Mouse (Mus musculus) layer of hippocampus, adult 11-12 months (tissue): ENCODE measurements around the gene Adcy5.
A peak's percentile ranks its signal among the peaks of the same experiment; 100 is the strongest.

ENCODE experiments used
- DNase-seq: peaks from one replicate; pipeline ENCODE4 v3.0.0; 2022; ENCODE audit warnings: low spot score

The Adcy5 gene

DNA sequence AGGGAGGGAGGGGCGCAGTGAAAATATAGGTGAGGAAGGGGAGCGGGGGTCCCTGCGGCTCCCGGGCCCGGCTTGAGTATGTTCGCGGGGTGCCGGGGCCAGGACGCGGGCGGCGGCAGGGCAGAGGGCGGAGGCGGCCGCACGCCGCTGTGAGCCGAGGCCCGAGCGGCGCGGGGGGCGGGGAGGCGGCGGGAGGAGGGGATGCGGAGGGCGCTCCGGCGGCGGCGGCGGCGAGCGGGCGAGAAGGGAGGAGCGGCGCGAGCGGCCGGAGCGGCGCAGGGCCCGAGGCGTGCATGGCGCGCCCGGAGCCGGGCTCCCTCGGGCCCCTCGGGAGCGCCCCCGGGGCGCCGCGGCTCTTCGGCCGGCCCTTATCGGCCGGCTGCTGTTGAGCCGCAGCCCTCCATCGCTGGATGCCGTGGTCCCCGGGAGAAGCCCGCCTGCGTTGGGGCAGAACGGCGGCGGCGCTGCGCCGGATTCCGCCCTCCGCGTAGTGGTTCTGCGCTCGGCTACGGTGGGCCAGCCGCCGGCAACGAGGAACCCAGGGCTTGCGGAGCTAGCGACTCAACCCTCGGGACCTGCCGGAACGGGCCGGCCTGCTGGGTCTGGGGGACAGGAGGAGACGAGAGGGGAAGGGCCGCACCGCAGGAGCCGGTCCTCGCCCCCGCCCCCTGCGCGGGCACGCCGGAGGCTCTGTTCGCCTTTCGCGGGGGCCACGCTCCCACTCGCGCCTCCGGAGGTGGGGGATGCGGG, at the start of gene Adcy5:
Gene Adcy5 (plus strand): TSS at position 237 of the 750 bp plus-strand sequence.
- DNase-seq, result no peak

DNA sequence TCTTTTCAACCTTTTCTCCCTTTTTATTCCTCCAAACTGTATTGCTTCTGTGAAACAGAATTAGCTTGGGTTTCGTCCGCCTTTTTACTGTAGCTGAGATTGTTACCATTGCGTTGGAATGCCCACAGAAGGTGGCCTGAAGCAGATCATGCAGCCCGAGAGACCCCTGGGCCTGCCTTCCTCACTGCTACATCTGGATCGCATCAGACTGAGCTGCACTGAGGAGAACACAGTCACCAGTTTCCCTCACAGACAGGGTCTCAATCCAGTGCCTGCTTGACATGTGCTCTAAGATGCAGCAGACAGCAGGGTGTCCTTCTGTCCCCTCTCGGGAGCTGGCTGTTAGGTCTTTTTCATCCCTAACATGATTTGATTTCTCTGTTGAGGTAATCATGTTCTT, 46.7 kb upstream of the Adcy5 start:
- no peak for DNase-seq

DNA sequence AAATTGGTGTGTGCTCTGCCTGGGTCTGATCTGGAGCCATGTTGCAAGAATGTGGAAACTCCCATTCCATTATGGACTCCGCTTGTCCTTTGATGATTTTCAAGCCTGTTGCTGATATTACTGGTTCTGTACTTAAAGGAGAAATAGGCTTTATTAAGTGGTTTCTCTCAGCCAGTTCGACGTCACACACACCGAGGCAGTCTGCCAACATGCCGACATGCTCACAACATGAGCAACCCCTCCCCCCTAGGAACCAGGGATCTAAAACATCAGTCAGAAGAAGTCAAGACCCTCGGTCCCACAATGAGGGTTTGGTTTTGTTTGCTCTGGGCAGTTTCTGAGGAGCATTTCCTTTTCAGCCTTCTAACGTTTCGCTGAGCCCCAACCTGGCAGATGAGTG, 45.5 kb upstream of the Adcy5 start:
- DNase-seq, result no peak

DNA sequence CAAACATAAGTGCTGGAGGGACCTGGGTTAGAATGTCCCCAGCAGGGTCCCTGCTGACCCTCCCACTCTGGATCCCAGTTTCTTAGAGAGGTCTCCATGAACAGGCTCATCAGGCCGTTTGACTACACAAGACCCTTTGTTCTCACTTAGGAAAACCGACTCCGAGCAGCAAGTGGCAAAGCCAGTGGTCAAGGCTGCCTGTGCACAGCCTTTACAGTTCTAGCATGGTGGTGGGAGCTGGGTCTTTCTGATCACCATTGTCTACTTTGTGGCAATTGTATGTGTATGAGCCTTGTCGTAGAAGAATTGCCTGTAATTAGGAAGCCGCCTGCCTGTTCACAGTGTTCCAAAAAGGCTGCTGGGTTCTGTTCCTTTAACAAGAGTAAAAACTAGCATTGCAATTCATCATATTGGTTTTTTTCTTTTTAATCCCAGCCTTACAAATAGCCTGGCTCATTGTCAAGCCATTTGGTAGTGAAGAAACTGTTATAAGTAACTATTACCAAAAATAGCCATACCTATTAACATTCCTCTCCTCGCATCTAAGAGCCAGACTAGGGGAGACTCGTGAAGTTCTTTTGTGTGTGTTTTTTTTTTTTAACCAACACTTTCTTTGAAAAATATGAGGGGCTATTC, 44.9 kb upstream of the Adcy5 start:
- DNase-seq, result no peak

- DNase-seq, result peak; percentile 86
Observed at GRCm38 (mm10) chr16:35110410-35111142, 44.1 kb upstream of the Adcy5 start.

DNA sequence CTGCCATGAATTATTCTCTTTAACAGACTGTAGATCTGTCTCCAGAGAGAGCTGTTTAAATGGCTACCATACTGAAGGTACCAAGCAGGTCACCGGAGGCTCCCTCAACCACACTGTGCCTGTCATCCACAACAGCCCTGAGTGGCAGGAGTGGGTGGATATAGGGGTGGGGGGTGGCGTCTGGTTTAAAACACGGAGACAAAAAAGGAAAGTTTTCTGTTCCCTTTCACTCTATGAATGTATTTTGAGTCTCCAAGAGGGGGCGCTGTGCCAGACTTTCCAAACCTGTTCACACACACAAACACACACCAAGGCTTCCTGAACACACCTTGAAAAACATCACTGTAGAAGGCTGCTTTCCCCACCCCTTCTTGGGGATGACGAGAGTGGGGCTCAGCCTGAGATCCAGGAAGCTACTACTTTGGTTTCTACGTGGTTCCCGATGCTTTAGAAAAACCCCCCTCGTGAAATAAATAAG, 43.5 kb upstream of the Adcy5 start:
- peak; percentile 33 for DNase-seq

DNA sequence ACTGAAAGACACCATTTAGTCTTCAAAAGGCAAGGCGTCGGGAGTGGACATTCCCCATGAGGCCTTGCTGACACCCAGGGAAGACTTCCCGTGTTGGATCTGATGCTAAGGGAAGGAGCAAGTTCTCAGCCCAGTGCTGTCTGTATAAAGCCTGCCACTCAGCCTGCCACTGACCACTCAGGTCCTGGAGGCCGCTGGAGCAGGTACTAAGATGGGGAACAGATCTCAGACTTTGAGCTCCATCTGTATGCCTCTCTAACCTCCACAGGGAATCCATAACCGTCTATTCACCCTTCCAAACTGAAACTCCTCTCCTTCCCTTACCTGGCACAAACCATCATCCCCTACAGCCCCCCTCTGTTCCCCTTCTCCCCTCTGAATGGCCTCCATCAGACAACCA, 41.2 kb upstream of the Adcy5 start:
- no peak for DNase-seq

DNA sequence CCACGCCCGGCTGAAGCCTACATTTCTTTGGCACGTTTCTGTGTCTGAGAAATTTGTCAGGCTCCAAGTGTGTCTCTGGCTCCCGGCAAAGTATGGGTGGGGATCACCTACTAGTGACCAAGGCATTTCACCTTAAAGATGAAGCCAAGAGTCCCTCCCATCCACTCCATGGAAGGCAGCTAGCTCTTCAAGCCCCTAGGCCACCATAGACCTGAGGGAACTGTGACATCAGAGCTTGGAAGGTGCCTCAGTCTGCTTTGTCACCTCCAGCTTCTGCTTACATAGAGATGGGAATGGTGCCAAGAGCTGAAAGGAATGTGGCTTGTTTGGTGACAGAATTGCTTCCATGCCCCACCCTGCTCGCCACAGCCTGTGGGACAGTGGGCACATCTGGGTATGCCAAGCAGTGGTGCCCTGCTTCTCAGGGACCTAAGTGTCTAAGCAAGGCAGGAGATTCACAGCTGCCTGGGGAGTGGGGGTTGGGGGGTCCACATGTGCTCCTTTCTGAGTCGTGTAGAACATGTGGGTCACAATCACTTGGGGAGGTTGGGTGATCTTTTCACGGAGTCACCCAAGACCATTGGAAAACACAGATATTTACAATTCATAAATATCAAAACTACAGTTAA, 38.2 kb upstream of the Adcy5 start:
- no peak for DNase-seq

DNA sequence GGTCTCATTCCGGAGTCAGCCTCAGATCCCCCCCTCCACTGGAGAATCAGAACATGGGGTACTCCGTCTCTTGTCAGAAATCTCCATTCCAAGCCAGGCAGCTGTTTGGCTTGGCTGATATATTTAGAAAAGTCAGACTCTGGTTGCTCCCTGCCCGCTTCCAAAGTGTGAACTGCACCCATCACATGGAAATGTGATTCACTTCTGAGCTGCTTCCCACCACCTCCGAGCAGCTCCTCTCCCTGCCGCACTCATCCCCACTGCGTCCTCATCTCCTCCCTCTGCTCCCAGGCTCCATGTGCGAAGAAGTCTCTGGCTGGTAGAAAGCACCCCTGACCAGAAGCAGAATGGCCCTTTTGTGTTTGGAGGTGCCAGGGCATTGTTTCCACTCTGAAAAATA, 37.2 kb upstream of the Adcy5 start:
- no peak for DNase-seq

GRCm38 (mm10) chr16:35120603-35121002, 34.1 kb upstream of the Adcy5 start:
- DNase-seq, result no peak

DNA sequence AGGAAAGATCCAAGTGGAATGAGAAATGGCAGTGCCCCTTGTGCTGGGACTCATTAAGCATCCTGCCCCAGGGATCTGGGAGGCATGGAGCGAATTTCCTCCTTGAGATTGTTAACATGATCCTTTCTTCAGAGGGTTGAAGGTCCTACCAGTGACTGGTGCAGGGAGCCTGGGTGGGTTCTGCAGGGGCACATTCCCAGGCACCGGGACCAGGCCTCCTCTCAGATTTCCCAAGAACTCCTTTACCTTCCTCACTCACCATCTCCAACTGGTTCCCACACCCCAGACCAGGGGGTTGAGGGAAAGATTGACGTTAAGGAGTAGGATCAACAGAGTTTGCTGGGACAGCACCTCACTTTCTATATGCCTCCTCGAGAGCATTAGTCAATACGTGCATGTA, 27.4 kb upstream of the Adcy5 start:
- no peak for DNase-seq

- DNase-seq, result no peak
Observed at GRCm38 (mm10) chr16:35130172-35130571, 24.5 kb upstream of the Adcy5 start.

- no peak for DNase-seq
Observed at GRCm38 (mm10) chr16:35139416-35139815, 15.3 kb upstream of the Adcy5 start.

GRCm38 (mm10) chr16:35139873-35140619, 14.6 kb upstream of the Adcy5 start:
- DNase-seq, result no peak

GRCm38 (mm10) chr16:35140620-35140975, 14.1 kb upstream of the Adcy5 start:
- no peak for DNase-seq

DNA sequence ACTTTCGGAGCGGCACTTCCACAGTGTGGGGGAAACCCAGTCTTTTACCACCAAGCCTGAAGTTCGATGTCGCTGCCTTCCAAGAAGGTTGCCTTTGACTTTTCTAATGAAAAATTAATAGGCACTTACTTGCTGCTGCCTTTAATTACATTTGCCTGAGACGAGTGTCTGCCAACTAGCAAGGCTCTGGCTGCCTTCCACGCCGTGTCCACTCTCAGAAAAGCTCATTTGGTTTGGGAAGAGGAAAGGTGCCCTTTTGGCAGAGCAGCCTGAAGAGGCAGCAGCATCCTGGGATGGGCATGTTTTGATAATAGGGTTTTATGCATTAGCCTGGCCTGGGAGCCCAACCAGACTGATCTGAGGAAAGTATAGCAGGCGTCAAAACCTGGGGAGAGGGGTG, 12.8 kb upstream of the Adcy5 start:
- no peak for DNase-seq

- DNase-seq, result no peak
Observed at GRCm38 (mm10) chr16:35146153-35146552, 8.5 kb upstream of the Adcy5 start.

DNA sequence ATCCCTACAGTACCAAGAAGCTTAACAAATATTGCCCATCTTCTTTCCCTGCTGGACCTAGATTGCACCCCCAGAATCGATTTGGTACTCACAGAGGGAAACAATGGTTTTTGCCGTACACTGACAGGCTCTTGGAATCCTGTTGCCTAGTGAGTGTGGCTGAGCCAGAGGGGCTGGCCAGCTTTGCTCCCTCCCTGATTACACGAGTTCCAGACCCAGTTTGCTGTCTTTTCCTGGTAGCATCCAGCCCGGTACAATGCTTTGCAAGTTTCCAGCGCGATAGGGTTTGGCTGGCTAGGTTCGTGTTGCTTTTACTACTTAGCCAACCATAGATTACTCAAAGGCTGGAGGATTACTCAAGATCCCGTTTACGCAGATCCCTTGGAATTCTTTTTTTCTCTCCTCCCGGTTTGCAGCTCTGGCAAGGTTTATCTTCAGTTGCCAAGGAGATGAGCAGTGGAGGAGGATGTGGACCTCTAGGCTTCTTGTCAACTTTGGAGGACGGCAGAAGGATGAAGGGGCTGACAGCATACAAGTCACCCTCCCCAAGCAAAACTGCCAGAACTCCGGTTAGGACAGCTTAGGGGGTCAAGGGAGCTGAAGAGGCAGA, 1.4 kb upstream of the Adcy5 start:
- no peak for DNase-seq

GRCm38 (mm10) chr16:35154245-35154640, 434 bp upstream of the Adcy5 start:
- DNase-seq, result peak; percentile 70

GRCm38 (mm10) chr16:35155391-35156305, 971 bp downstream of the Adcy5 start:
- peak; percentile 63 for DNase-seq
